Mouse (Mus musculus) layer of hippocampus, adult 2 months (tissue): Measurements from ENCODE around the gene Gjd3. TPM values are rescaled to one million over a fixed set of nuclear protein-coding genes. Genes with fewer than 3 reads are reported as not detected.

ENCODE experiments used
- DNase-seq, 2 experiments: peaks; one replicate each; pipeline ENCODE4 v3.0.0; 2022; ENCODE audit warnings: low spot score in 2 of 2
- H3K27ac ChIP-seq: fragments of 200-600 bp; 2 replicates; pipeline ENCODE4 v1.8.1; 2022
- H3K4me3 ChIP-seq: fragments of 200-600 bp; 2 replicates; pipeline ENCODE4 v1.8.1; 2022; ENCODE audit warnings: mild to moderate bottlenecking
- CTCF ChIP-seq: fragments of 200-600 bp; conservative IDR thresholded peaks from 2 replicates; pipeline ENCODE4 v1.8.1; 2022; ENCODE audit warnings: antibody characterized with exemption, mild to moderate bottlenecking, moderate library complexity
- total RNA-seq, 2 experiments: library from RNA; stranded (reverse); gene quantifications; 2 replicates each; pipeline ENCODE4 v1.2.3; 2021

The Gjd3 gene
- total RNA-seq, 2 experiments from 2014 or later, result 1.3 to 2.0 TPM

DNA sequence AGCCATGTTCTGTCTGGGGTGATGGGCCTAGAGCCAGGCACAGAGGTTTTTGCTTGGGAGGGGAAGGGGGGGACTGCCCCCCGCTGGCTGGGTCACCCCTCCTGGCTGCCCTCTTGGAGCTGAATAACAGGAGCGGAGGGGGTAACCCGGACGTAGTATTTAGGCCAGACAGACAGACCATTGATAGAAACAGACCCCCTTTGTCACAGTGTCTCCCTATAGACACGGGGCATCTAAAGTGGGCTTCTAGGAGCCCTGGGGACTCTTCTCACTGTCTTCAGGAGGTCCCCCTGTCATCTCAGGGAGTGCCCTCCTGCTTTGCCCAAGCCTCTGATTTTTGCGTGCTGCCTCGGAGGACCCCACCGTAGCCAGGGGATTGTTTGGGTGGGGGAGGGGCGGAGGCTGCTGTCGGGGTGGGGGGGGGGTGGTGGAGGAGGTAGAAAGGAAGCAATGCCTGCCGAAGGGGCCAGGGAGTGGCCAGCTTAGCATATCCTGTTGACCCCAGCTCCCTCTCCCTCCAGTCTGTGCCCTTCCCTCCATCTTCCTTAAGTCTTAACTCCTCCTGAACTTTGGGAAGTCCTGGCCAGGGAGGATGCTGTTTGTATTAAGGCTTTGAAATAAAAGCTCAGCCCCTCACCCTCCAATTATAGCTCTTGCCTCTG, 17.3 kb downstream of the Gjd3 start:
- no peak for DNase-seq
- TF ChIP-seq CTCF, result no peak
- H3K27ac ChIP-seq, result peak overlapping the region; percentile 53; the same call in 1 of the 2 replicates

DNA sequence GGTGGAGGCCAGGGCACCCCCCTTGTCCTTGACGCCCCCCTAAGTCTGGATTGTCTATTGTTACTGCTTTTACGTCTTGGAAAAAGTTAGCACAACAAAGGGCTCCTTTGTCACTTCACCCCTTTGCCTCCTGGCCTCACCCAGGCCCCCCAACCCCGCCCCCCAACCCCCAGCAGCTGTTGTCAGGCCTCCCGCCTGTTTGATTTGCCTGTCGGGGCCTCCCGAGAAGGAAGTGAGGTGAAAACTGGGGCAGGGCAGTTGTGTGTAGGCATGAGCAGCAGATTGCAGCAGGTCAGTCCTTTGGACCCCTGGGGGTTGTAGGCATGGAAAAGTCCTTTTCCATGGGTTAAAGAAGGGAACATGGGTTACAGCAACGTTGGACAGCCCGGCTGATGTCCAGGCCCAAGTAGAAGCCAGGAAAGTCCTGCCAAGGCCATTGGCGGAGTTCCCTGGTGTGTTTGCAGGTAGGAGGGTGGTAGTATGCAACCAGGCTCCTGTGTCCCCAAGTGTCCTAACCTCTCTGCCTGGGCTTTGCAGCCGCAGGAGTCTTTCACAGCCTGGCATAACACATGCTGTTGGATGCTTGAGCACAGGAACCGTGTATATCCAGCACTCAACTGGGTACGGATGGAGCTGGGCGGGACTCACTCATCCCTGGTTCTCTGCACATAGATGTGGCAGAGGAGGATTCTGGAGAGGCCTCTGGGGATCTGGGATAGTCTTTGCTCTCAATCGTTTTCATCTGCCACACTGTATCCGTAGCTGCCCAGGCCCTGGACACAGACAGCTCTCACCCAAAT, 18.0 kb downstream of the Gjd3 start:
- Histone ChIP-seq H3K27ac (peak overlapping the region; percentile 81; the same call in 1 of the 2 replicates), H3K4me3 (no peak overlapping the region)
- DNase-seq, result no peak
- no peak for TF ChIP-seq CTCF

More for the DNA sequence above, 17.3 kb downstream of the Gjd3 start:
- H3K4me3 ChIP-seq, result no peak overlapping the region

DNA sequence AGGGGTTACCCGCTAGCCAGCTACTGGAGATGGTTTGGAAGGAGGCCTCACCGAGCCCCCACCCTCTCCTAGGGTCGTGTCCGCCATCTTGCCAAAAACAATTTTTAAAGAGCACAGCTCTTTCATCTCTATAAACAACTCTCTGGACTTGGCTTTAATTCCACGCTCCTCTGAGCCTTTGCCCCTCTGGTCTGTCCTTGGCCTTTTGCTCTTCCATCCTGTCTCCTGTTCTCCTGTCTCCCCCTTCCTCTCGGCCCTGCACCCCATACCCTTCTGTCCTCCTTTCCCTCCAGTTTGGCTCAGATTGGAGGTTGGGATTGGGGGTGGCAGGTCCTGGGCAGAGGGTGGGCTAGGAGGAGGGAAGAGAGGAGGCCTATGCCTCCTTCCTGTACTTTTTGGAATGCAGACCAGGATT, 18.6 kb downstream of the Gjd3 start:
- peak overlapping the region; percentile 81; the same call in 1 of the 2 replicates for H3K27ac ChIP-seq
- no peak for DNase-seq
- TF ChIP-seq CTCF, result no peak
- H3K4me3 ChIP-seq, result peak overlapping the region; percentile 64

DNA sequence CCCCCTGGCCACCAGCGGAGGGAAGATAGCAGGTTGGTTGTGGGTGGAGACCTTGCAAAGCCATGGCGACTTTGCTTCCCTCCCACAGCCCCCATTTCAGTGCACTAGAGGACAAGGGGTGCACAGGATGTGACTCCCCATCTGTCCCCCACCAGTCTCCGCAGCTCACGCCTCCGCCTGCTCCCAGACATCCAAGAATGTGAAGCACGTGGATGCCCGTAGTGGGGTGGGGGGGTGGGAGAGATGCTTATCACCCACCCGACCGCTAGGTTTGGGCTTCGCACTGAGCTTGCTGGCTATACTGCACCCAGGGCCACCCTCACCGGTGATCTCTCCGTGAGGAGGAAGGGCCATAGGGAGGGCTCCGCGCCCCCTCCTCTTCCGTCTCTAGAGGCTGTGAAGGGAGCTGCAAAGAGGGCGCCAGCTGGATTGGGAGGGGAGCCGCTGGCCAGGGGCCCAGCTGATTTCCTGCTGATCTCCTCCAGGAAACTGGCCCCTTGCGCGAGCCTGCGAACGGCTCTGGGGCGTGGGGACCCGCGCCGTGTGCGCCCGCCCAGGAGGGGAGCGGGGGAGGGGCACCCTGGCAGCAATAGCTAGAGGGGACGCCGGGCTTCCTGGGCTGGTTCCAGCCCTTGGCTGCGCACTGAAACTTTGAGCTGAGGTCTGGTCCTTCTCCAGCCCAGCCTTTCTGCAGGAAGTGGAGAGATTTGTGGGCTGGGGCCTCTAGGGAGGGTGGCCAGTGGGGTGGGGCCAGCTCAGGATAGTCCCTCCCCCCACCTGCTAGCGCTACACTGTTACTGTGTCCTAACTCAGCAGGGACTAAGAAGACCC, 19.4 kb downstream of the Gjd3 start:
- peak; percentile 55 for TF ChIP-seq CTCF
- Histone ChIP-seq H3K4me3 (peak overlapping the region; percentile 64), H3K27ac (peak overlapping the region; percentile 81)
- DNase-seq, result peak in 1 of 2 experiments; percentile 47

DNA sequence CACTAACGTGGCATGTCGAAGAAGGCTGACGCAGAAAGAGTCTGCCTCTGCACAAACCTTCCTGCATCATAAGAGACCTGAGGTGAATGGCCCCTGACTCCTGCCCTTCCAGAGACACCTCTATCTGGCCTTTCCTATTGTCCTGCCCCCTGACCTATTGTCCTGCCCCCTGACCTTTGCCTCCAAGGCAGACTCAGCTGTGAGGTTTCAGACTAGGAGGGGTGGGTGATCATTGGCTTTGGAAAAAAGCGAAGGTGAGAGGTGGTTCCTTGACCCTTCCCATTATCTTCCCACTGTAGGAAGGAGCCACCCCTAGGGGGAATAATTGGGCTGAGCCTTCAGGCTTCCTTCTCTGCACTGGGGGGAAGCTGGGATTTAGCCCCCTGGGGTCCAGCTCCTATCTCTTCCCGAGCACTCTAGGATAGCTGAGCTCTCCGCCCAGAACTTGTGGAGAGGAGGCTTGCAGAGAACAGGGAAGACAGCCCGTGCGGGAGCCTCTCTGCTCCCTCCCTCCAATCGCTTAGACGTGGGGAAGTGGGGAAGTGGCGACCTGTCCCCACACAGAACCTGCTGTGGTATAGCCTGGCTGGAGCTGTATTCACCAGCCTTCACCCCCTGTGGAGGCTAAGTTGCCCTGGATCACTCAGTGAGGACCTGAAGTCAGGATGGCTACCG, 20.3 kb downstream of the Gjd3 start:
- no peak for DNase-seq
- Histone ChIP-seq H3K27ac (peak overlapping the region; percentile 81), H3K4me3 (peak overlapping the region; percentile 64)
- TF ChIP-seq CTCF, result no peak

DNA sequence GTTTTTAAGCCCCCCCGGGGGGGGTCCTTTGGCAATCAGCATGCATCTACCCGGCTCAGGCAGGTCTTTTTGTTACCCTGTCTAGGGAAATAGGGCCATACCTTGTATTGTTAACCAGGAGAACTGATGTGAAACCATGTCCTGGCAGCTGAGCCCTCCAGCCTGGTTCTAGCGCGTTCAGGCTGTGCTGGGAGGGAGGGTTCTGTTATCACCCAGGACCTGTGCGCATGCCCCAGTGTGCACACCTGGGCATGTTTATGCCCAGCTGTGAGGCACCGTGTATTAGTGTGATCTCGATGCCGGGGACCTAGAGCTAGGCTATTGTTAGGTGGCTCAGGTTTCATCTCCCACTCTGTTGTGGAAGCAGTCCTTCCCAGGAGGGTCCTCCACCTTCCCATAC, 21.1 kb downstream of the Gjd3 start:
- DNase-seq, result no peak
- peak overlapping the region; percentile 81 for H3K27ac ChIP-seq
- peak overlapping the region; percentile 64 for H3K4me3 ChIP-seq
- no peak for TF ChIP-seq CTCF

DNA sequence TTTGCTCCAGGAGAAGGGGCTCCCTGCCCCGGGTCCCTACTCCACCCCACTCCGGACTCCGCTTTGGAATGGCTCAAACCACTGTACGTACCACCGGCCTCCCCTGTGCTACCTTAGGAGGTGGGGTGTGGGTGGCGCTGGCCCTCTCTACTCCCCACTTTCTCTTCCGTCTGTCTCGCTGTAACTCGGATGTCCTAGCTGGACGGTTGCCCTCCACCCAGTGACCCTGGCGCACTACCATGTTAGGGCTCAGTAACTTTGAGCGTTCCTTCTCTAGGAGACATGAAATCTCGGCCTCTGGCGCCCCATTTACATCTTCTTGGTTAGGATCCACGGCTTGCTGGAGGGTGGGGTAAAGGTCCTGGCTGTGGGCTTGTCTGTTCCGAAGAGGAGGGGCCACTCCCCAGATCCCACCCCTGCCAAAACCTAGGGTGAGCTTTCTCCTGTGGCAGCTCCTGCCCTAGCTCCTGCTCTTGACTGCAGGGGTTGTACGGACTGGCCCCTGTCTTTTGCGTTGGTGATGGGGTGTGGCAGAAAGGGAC, 21.7 kb downstream of the Gjd3 start:
- Histone ChIP-seq H3K27ac (peak overlapping the region; percentile 81), H3K4me3 (peak overlapping the region; percentile 64)
- no peak for TF ChIP-seq CTCF
- no peak for DNase-seq

DNA sequence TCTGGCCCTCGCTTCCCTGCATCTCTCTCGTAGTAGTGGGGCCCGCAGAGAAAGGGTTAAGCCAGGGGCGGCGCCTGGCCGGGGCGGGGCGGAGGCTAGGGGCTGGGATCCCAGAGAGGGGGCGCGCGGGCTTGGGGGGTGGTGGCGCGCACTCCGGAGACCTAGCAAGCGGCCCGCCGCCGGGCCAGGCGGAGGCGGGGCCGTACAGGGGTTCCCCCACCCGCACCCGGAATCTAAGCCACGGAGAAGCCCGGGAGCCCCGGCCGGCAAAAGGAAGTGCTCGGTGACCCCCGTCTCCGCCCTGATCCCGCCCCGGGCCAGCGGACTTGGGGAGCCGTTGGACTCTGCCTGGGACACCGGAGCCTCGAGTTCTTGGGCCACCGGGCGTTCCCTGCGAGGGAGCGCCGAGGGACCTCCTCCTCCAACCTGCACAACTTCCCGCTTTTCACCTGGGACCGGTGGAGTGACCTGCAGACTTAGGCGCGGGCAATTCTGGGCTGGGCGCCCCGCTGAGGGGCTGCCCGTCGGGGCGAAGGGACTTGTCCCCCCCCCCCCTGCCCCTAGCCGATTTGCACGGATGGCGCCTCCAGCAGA, 22.4 kb downstream of the Gjd3 start:
- TF ChIP-seq CTCF, result no peak
- Histone ChIP-seq H3K27ac (peak overlapping the region; percentile 81), H3K4me3 (peak overlapping the region; percentile 64)
- peak in 1 of 2 experiments; percentile 51 for DNase-seq

DNA sequence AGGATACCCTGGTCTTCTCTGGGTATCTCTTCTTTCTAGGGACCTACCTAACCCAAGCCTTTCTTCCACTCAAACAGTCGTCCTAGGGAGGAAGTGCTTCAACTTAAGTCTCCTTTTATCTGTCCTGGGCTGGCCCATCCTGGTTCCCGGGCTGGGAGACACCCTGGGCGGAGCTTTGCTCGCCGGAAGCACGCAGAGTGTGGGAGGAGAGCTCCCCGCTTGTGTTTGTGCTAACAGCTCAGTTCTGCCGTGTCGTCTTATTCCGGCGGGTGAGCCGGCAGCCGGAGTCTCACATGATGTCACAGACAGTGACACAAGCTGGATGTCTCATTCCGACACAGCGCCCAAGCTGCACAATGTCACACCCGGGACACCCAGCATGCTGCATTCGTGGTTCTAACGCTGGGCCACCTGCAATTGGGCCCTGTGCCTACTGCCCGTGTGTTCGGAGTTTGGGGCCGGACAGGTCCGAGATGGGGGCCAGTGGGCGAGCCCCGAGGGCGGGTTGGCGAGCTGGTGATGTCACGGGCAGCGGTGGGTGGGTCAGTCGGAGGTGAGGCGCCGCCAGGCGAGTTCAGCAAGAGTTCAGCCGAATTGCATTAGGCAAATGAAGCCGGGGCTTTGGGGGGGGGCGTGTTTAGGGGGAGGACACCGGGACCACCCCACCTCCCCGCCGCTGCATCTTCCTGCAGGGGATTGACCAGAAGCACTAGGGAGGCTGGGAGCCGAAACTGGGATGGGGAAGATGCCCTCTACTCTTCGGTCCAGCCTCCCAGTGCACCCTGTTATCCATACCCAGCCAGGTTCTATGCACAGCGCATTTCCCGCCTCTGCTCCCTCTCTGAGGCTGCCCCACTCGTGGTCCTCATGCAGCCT, 23.1 kb downstream of the Gjd3 start:
- peak; percentile 59 to 70 for DNase-seq
- H3K27ac ChIP-seq, result peak overlapping the region; percentile 81
- peak overlapping the region; percentile 64 for H3K4me3 ChIP-seq
- no peak for TF ChIP-seq CTCF

DNA sequence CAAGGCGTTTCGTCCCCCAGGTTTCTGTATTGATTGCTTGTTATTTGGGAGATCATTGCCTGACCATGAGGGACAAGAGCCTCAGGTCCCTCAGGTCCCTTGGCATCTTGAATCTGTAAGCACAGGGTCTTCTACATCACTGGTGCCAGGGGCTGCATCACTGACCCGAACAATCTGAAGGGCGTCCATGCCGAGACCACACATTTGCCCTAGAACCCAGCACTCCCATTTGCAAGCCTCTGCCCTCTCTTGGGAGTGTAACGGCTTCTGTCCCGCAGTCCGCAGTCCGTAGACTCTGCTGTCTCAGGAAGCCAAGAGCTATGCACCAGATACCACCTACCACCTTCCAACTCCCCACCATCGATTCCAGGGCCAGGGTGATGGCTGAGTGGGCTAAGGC, 26.5 kb downstream of the Gjd3 start:
- Histone ChIP-seq H3K27ac (no peak overlapping the region), H3K4me3 (no peak overlapping the region)
- DNase-seq, result no peak
- TF ChIP-seq CTCF, result no peak

DNA sequence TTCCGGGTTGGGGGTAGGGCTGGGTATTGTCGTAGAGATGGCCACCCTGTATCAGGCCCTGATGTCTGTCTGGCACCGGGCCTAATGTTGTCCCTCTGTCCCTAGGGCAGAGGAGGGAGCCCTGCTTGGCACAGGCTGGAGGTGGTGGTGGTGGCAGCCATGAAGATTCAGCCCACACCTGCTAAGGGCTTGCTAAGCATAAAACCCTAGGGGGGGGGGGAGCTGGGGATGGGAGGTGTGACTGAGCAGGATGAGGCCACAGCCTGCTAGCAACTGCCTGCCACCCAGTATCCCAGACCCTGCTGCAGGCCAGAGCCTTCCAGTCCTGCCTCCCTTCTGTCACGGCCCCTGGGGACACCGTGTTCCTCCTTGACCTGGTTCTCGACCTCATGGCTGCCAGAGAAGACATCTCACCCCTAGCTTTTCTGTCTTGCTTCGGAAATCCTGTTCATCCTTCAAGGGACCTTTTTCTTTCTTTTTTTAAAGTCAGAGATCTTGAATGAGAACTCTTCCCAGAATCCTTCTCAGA, 27.0 kb downstream of the Gjd3 start:
- TF ChIP-seq CTCF, result no peak
- Histone ChIP-seq H3K27ac (peak overlapping the region; percentile 43; the same call in 1 of the 2 replicates), H3K4me3 (no peak overlapping the region)
- DNase-seq, result no peak
